Mouse (Mus musculus) layer of hippocampus, adult 2 months (tissue): ENCODE measurements at regions not wholly inside any gene's neighbourhood (a gene's known extent, or its start where the extent isn't known, plus 50 kb on each side); places are given as distances from the start of the nearest gene placed in this dataset.

ENCODE experiments used
- DNase-seq, 2 experiments: peaks; one replicate each; pipeline ENCODE4 v3.0.0; 2022; ENCODE audit warnings: low spot score in 2 of 2
- H3K27ac ChIP-seq: fragments of 200-600 bp; 2 replicates; pipeline ENCODE4 v1.8.1; 2022
- H3K4me3 ChIP-seq: fragments of 200-600 bp; 2 replicates; pipeline ENCODE4 v1.8.1; 2022; ENCODE audit warnings: mild to moderate bottlenecking
- CTCF ChIP-seq: fragments of 200-600 bp; conservative IDR thresholded peaks from 2 replicates; pipeline ENCODE4 v1.8.1; 2022; ENCODE audit warnings: antibody characterized with exemption, mild to moderate bottlenecking, moderate library complexity

GRCm38 (mm10) chr16:71835325-71835724 lies 472.8 kb upstream of the Robo1 start:
- DNase-seq = no peak
- no peak overlapping the region for H3K4me3 ChIP-seq
- TF ChIP-seq CTCF = no peak
- H3K27ac ChIP-seq = no peak overlapping the region

- DNase-seq = no peak
- H3K4me3 ChIP-seq = no peak overlapping the region
- no peak overlapping the region for H3K27ac ChIP-seq
- no peak for TF ChIP-seq CTCF
Measured at GRCm38 (mm10) chr16:71850097-71850496, 458.0 kb upstream of the Robo1 start.

- Histone ChIP-seq H3K27ac (no peak overlapping the region), H3K4me3 (no peak overlapping the region)
- TF ChIP-seq CTCF = no peak
- DNase-seq = no peak
Measured at GRCm38 (mm10) chr16:71851590-71852190, 456.4 kb upstream of the Robo1 start.

GRCm38 (mm10) chr16:71857877-71858276 lies 450.2 kb upstream of the Robo1 start:
- TF ChIP-seq CTCF = no peak
- no peak overlapping the region for H3K4me3 ChIP-seq
- H3K27ac ChIP-seq = no peak overlapping the region
- DNase-seq = no peak

GRCm38 (mm10) chr16:71860205-71860604 lies 447.9 kb upstream of the Robo1 start:
- Histone ChIP-seq H3K27ac (no peak overlapping the region), H3K4me3 (no peak overlapping the region)
- TF ChIP-seq CTCF = no peak
- no peak for DNase-seq

GRCm38 (mm10) chr16:71885701-71886100 lies 422.4 kb upstream of the Robo1 start:
- Histone ChIP-seq H3K4me3 (no peak overlapping the region), H3K27ac (no peak overlapping the region)
- DNase-seq = no peak
- TF ChIP-seq CTCF = no peak

GRCm38 (mm10) chr16:71889679-71890078 lies 418.4 kb upstream of the Robo1 start:
- Histone ChIP-seq H3K4me3 (no peak overlapping the region), H3K27ac (no peak overlapping the region)
- no peak for TF ChIP-seq CTCF
- DNase-seq = no peak

GRCm38 (mm10) chr16:71923111-71923510 lies 385.0 kb upstream of the Robo1 start:
- DNase-seq = no peak

GRCm38 (mm10) chr16:71944165-71944564 lies 363.9 kb upstream of the Robo1 start:
- no peak overlapping the region for H3K4me3 ChIP-seq
- no peak for DNase-seq
- H3K27ac ChIP-seq = no peak overlapping the region
- TF ChIP-seq CTCF = no peak

More at GRCm38 (mm10) chr16:71923111-71923510, 385.0 kb upstream of the Robo1 start:
- no peak for TF ChIP-seq CTCF
- H3K27ac ChIP-seq = no peak overlapping the region
- no peak overlapping the region for H3K4me3 ChIP-seq

GRCm38 (mm10) chr16:71944846-71945245 lies 363.3 kb upstream of the Robo1 start:
- H3K27ac ChIP-seq = no peak overlapping the region
- H3K4me3 ChIP-seq = no peak overlapping the region
- TF ChIP-seq CTCF = no peak
- DNase-seq = no peak

GRCm38 (mm10) chr16:71952879-71953406 lies 355.2 kb upstream of the Robo1 start:
- TF ChIP-seq CTCF = no peak

GRCm38 (mm10) chr16:71963579-71963978 lies 344.5 kb upstream of the Robo1 start:
- TF ChIP-seq CTCF = no peak
- Histone ChIP-seq H3K4me3 (no peak overlapping the region), H3K27ac (no peak overlapping the region)
- no peak for DNase-seq

More at GRCm38 (mm10) chr16:71952879-71953406, 355.2 kb upstream of the Robo1 start:
- no peak for DNase-seq
- no peak overlapping the region for H3K27ac ChIP-seq
- no peak overlapping the region for H3K4me3 ChIP-seq

GRCm38 (mm10) chr16:71973811-71974210 lies 334.3 kb upstream of the Robo1 start:
- TF ChIP-seq CTCF = no peak
- no peak for DNase-seq
- Histone ChIP-seq H3K27ac (no peak overlapping the region), H3K4me3 (no peak overlapping the region)

GRCm38 (mm10) chr16:71997634-71998278 lies 310.4 kb upstream of the Robo1 start:
- TF ChIP-seq CTCF = no peak
- Histone ChIP-seq H3K4me3 (no peak overlapping the region), H3K27ac (no peak overlapping the region)
- DNase-seq = peak in 1 of 2 experiments; percentile 26
